Mouse (Mus musculus): ENCODE data around the gene Rcan1. TPM values are rescaled to one million over a fixed set of nuclear protein-coding genes. Genes with fewer than 3 reads are reported as not detected.

The Rcan1 gene
- total RNA-seq (2023): 1 to 10 TPM; 7.9 to 9.5 TPM

DNA sequence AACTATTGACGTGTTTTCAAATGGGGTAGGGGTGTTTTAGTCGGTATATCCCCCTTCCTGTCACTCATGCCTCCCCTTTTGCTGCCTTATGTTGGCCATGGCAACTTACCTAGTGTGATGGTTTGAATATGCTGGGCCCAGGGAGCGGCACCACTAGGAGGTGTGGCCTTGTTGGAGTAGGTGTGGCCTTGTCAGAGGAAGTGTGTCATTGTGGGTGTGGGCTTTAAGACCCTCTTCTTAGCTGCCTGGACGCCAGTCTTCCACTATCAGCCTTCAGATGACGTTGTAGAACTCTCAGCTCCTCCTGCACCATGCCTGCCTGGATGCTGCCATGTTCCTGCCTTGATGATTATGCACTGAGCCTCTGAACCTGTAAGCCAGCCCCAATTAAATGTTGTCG is at the start of gene Rcan1:
Gene Rcan1, minus strand, starts transcription at position 162 of the 400 bp plus-strand sequence.

GRCm38 (mm10) chr16:92485436-92485835 is 14.8 kb upstream of the Rcan1 start, which contains the start of gene Clic6:
Gene Clic6 (plus strand): TSS chr16:92485736.

GRCm38 (mm10) chr16:92359229-92359628 is 111.4 kb downstream of the Rcan1 start, which contains the start of gene Kcne1:
Gene Kcne1 (minus strand): TSS chr16:92359468.

Other genes with a start within 250 kb of the Rcan1 start
- gene Kcne2, start 178.5 kb downstream of the Rcan1 start, total RNA-seq (2023): not detected
- 10 to 100 TPM; 17.0 to 18.1 TPM for gene Smim11, start 169.6 kb downstream of the Rcan1 start, total RNA-seq (2023)
- not detected for gene Fam243, start 149.4 kb downstream of the Rcan1 start, total RNA-seq (2023)
- not detected for gene Kcne1, start 111.4 kb downstream of the Rcan1 start, total RNA-seq (2023)
- not detected for gene Clic6, start 14.9 kb upstream of the Rcan1 start, total RNA-seq (2023)

Measured in neutrophil, adult 83 days (primary cell).